Mouse (Mus musculus) kidney, adult 2 months (tissue): ENCODE measurements around the gene Ckap2l.

Experiments
- CTCF ChIP-seq: fragments of 200-500 bp; conservative IDR thresholded peaks from 2 replicates; pipeline ENCODE4 v1.5.1; 2011; ENCODE audit warnings: low read depth, mild to moderate bottlenecking, control low read depth, low read length, moderate library complexity, mixed read lengths; ENCODE audit not compliant: insufficient read depth, insufficient read length
- POLR2A ChIP-seq: fragments of 200-500 bp; IDR thresholded peaks from one replicate; pipeline ENCODE4 v1.6.1; 2011; ENCODE audit warnings: low read depth, low read length, control low read depth

DNA sequence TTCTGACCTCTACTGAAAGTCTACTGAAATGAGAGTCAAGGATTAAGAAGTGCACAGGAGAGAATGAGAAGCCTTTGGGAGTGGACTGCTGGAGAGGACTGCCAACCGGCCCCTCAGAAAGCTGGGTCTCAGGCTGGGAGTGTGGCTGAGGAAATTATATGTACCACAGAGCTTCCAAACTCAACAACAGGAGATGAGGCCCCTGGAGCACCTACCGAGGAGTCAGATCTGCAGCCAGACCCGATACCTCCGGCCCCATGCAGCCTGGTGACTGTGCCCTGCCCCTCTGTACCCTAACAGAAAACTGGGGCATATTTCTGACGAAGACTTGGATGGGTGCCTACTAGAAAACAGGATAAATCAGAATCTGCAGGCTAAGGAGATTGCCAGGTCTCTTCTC lies 23.2 kb downstream of the Ckap2l start:
- no peak for TF ChIP-seq POLR2A
- TF ChIP-seq CTCF, result no peak
